Mouse (Mus musculus) thymus, adult 2 months (tissue): ENCODE measurements around the gene Srpk1.

ENCODE experiments used
- CTCF ChIP-seq: fragments of 200-500 bp; IDR thresholded peaks from 2 replicates; pipeline ENCODE4 v1.5.1; 2012; ENCODE audit warnings: mild to moderate bottlenecking, control low read depth, low read length, moderate library complexity, borderline replicate concordance; ENCODE audit not compliant: control insufficient read depth, poor library complexity, insufficient read depth; ENCODE audit errors: extremely low read depth
- POLR2A ChIP-seq: fragments of 200-500 bp; IDR thresholded peaks from 2 replicates; pipeline ENCODE4 v1.6.1; 2012; ENCODE audit warnings: mild to moderate bottlenecking, low read length, control low read depth, moderate library complexity; ENCODE audit not compliant: control insufficient read depth, poor library complexity, insufficient read depth; ENCODE audit errors: extremely low read depth

GRCm38 (mm10) chr17:28561613-28562012 is 60.9 kb downstream of the Srpk1 start:
- TF ChIP-seq CTCF (no peak), POLR2A (no peak)
